Mouse (Mus musculus) myocyte (in vitro differentiated cells): ENCODE data around the gene Celf5. TPM values are rescaled to one million over a fixed set of nuclear protein-coding genes. Genes with fewer than 3 reads are reported as not detected.

Experiments used
- H3K27me3 ChIP-seq: one replicate; pipeline ENCODE4 v1.6.1; 2011; ENCODE audit not compliant: control insufficient read depth, insufficient read depth, insufficient read length
- H3K36me3 ChIP-seq: one replicate; pipeline ENCODE4 v1.6.1; 2011; ENCODE audit not compliant: control insufficient read depth, insufficient read depth
- H3K4me2 ChIP-seq: one replicate; pipeline ENCODE4 v1.6.1; 2011; ENCODE audit warnings: low read depth, control low read depth
- H3K4me3 ChIP-seq: one replicate; pipeline ENCODE4 v1.5.1; 2011; ENCODE audit warnings: mild to moderate bottlenecking, control low read depth, moderate library complexity
- H3K79me2 ChIP-seq: one replicate; pipeline ENCODE4 v1.6.1; 2011; ENCODE audit not compliant: control insufficient read depth, insufficient read depth
- H3ac ChIP-seq: one replicate; pipeline ENCODE4 v1.6.1; 2011; ENCODE audit not compliant: control insufficient read depth, insufficient read length
- CEBPB ChIP-seq: IDR thresholded peaks from 2 replicates; pipeline ENCODE4 v1.6.1; 2011; ENCODE audit warnings: mild to moderate bottlenecking, moderate library complexity; ENCODE audit not compliant: poor library complexity, insufficient read depth, severe bottlenecking
- E2F4 ChIP-seq: IDR thresholded peaks from one replicate; pipeline ENCODE4 v1.6.1; 2011; ENCODE audit warnings: mild to moderate bottlenecking, control low read depth, moderate library complexity; ENCODE audit not compliant: insufficient read depth
- MAX ChIP-seq: IDR thresholded peaks from one replicate; pipeline ENCODE4 v1.6.1; 2011; ENCODE audit warnings: low read depth, mild to moderate bottlenecking, control low read depth
- MYOD1 ChIP-seq, 3 experiments: IDR thresholded peaks; one replicate each; pipeline ENCODE4 v1.6.1; 2011; ENCODE audit warnings: control low read depth in 2 of 3, low read depth in 2 of 3, mild to moderate bottlenecking in 2 of 3, moderate library complexity in 1 of 3; ENCODE audit not compliant: insufficient read length in 2 of 3, control insufficient read depth in 1 of 3
- MYOG ChIP-seq, 3 experiments: IDR thresholded peaks; one replicate each; pipeline ENCODE4 v1.6.1; 2011; ENCODE audit warnings: control low read depth in 2 of 3, low read depth in 2 of 3, mild to moderate bottlenecking in 2 of 3; ENCODE audit not compliant: insufficient read length in 2 of 3, control insufficient read depth in 1 of 3, insufficient read depth in 1 of 3
- POLR2A ChIP-seq: IDR thresholded peaks from one replicate; pipeline ENCODE4 v1.6.1; 2011; ENCODE audit warnings: low read depth, mild to moderate bottlenecking, control low read depth, moderate library complexity; ENCODE audit not compliant: insufficient read length
- POLR2AphosphoS2 ChIP-seq: IDR thresholded peaks from one replicate; pipeline ENCODE4 v1.6.1; 2011; ENCODE audit warnings: low read depth, control low read depth; ENCODE audit not compliant: insufficient read length
- REST ChIP-seq: IDR thresholded peaks from one replicate; pipeline ENCODE4 v1.6.1; 2011; ENCODE audit warnings: mild to moderate bottlenecking, control low read depth, moderate library complexity; ENCODE audit not compliant: insufficient read depth, insufficient read length
- SRF ChIP-seq: IDR thresholded peaks from one replicate; pipeline ENCODE4 v1.6.1; 2011; ENCODE audit warnings: low read depth; ENCODE audit not compliant: control insufficient read depth, insufficient read length
- TCF12 ChIP-seq: IDR thresholded peaks from one replicate; pipeline ENCODE4 v1.6.1; 2011; ENCODE audit warnings: mild to moderate bottlenecking, control low read depth; ENCODE audit not compliant: poor library complexity, insufficient read depth, severe bottlenecking
- TCF3 ChIP-seq: IDR thresholded peaks from one replicate; pipeline ENCODE4 v1.6.1; 2011; ENCODE audit warnings: low read depth, control low read depth; ENCODE audit not compliant: insufficient read length
- USF1 ChIP-seq: IDR thresholded peaks from one replicate; pipeline ENCODE4 v1.6.1; 2011; ENCODE audit warnings: low read depth, mild to moderate bottlenecking, control low read depth, moderate library complexity
- polyA plus RNA-seq: library from polyadenylated mRNA; unstranded; fragments of >200 nt; fragmentation: generic; extraction: Trizol; gene quantifications from one replicate; pipeline ENCODE4 v1.2.1, GENCODE M21; 2012; ENCODE audit warnings: missing spikeins

Celf5 gene
- polyA plus RNA-seq, 1 experiment = 0.37 TPM

- peaks cover 66% of the 10 kb centered on the region for H3K27me3 ChIP-seq
- no peak overlapping the region for H3K4me3 ChIP-seq
- H3ac ChIP-seq = no peak overlapping the region
- no peaks in the 10 kb centered on the region for H3K36me3 ChIP-seq
- TF ChIP-seq SRF (no peak), POLR2AphosphoS2 (no peak), USF1 (no peak), MYOG (IDR thresholded peaks at IDR 0.05; ENCODE audit: control insufficient read depth in 1 of 3, insufficient read depth in 1 of 3, insufficient read length in 2 of 3, low read depth in 2 of 3) (no peak), TCF3 (no peak), MYOD1 (IDR thresholded peaks at IDR 0.05; ENCODE audit: control insufficient read depth in 1 of 3, insufficient read length in 2 of 3, low read depth in 2 of 3) (no peak), MAX (no peak), E2F4 (no peak)
- no peaks in the 10 kb centered on the region for H3K79me2 ChIP-seq
- no peak overlapping the region for H3K4me2 ChIP-seq
Measured at GRCm38 (mm10) chr10:81473003-81473451, 9.5 kb downstream of the Celf5 start.

GRCm38 (mm10) chr10:81472403-81473002, 10.0 kb downstream of the Celf5 start:
- Histone ChIP-seq H3K36me3 (no peaks in the 10 kb centered on the region), H3K4me2 (no peak overlapping the region), H3K27me3 (peaks cover 71% of the 10 kb centered on the region), H3K79me2 (no peaks in the 10 kb centered on the region), H3K4me3 (no peak overlapping the region), H3ac (no peak overlapping the region)
- TF ChIP-seq SRF (no peak), MYOD1 (IDR thresholded peaks at IDR 0.05; ENCODE audit: control insufficient read depth in 1 of 3, insufficient read length in 2 of 3, low read depth in 2 of 3) (no peak), USF1 (no peak), E2F4 (no peak), MAX (no peak), POLR2A (no peak), POLR2AphosphoS2 (no peak)

DNA sequence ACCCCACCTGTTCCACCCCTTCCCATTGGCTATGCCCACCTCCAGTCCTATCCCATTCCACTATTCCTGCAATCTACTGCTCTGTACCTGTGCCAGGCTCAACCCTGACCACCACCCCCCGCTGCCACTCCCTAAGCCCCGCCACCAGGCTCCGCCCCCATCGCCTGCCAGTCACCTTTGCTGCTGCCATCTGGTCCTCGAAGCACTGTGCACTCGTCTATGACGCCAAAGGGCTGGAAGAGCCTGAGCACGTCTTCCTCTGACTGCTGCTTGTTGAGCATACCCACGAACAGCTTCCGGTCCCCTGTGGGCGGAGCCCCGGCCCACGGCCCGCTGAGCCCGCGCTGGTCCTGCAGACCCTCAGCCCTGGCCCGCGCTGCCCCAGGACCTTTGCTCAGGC, 12.1 kb downstream of the Celf5 start:
- no peaks in the 10 kb centered on the region for H3K79me2 ChIP-seq
- peaks cover 76% of the 10 kb centered on the region for H3K27me3 ChIP-seq
- H3ac ChIP-seq = no peak overlapping the region
- H3K4me3 ChIP-seq = no peak overlapping the region
- no peak overlapping the region for H3K4me2 ChIP-seq
- H3K36me3 ChIP-seq = no peaks in the 10 kb centered on the region
- TF ChIP-seq MYOG (IDR thresholded peaks at IDR 0.05; ENCODE audit: control insufficient read depth in 1 of 3, insufficient read depth in 1 of 3, insufficient read length in 2 of 3, low read depth in 2 of 3) = no peak
- no peak for TF ChIP-seq POLR2AphosphoS2

DNA sequence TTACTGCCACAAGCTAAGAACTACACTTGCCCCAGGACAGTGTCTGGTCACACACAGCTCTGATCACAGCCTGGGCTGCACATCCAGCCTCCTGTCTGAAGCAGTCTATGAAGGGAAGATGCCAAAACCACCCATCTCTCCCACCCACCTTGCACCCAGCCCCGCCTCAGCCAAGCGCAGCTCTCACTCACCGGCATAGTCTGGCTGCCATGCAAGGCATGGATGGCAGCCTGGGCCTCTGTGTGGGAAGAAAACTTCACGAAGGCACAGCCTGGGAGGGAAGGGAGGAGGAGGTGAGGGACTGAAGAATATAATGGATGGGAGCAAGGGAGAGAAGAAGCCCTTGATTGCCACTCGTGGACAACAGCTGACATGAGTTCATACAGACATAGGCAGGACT, 13.3 kb downstream of the Celf5 start:
- Histone ChIP-seq H3K36me3 (no peaks in the 10 kb centered on the region), H3K4me3 (no peak overlapping the region), H3K27me3 (peaks cover 64% of the 10 kb centered on the region), H3K79me2 (no peaks in the 10 kb centered on the region), H3K4me2 (no peak overlapping the region), H3ac (no peak overlapping the region)
- TF ChIP-seq POLR2A (no peak), E2F4 (no peak), REST (no peak), MYOD1 (IDR thresholded peaks at IDR 0.05; ENCODE audit: control insufficient read depth in 1 of 3, insufficient read length in 2 of 3, low read depth in 2 of 3) (no peak), TCF12 (no peak), CEBPB (no peak), TCF3 (no peak), SRF (no peak), MYOG (IDR thresholded peaks at IDR 0.05; ENCODE audit: control insufficient read depth in 1 of 3, insufficient read depth in 1 of 3, insufficient read length in 2 of 3, low read depth in 2 of 3) (no peak)

DNA sequence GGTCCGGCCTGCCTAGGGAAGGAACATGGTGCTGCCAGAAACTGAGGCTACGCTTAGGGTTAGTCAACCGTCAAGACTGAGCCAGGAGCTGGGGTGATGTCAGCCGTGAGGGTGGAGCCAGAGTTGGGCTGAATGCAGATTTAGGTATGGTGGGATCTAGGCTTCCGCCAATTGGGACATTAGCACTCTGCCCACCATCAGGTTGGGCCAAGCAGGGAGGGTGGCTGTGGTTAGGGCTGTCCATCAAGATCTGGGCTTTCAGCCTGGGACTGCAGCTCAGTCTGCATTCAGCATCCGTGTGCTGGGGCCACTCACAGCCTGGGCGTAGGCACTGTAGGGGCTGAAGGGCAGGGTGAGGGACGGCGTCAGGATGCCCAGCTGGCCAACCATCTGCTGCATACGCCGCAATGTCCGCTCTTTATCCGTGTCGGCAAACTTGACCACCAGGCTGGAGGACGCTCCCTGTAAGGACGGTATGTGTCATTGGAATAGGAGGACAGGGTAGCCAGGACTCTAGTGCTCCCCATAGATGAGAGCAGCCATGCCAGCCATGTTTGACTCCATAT, 14.8 kb downstream of the Celf5 start:
- H3K36me3 ChIP-seq = no peaks in the 10 kb centered on the region
- no peaks in the 10 kb centered on the region for H3K79me2 ChIP-seq
- H3K4me3 ChIP-seq = no peak overlapping the region
- TF ChIP-seq E2F4 = no peak
- TF ChIP-seq TCF3 = no peak
- no peak for TF ChIP-seq REST
- TF ChIP-seq MYOG (IDR thresholded peaks at IDR 0.05; ENCODE audit: control insufficient read depth in 1 of 3, insufficient read depth in 1 of 3, insufficient read length in 2 of 3, low read depth in 2 of 3) = no peak
- no peak for TF ChIP-seq MAX
- no peak for TF ChIP-seq USF1
- no peak for TF ChIP-seq POLR2A
- no peak for TF ChIP-seq MYOD1 (IDR thresholded peaks at IDR 0.05; ENCODE audit: control insufficient read depth in 1 of 3, insufficient read length in 2 of 3, low read depth in 2 of 3)
- no peak for TF ChIP-seq POLR2AphosphoS2
- no peak for TF ChIP-seq TCF12
- no peak for TF ChIP-seq CEBPB
- TF ChIP-seq SRF = no peak
- no peak overlapping the region for H3K4me2 ChIP-seq
- peaks cover 50% of the 10 kb centered on the region for H3K27me3 ChIP-seq
- no peak overlapping the region for H3ac ChIP-seq
